Mouse (Mus musculus) 3T3-L1 (cell line): Measurements from ENCODE around the gene Lnp1.
A peak's percentile ranks its signal among the peaks of the same experiment; 100 is the strongest.
"Not testable (repeated sequence)": the region's sequence is repeated elsewhere in the genome, so short reads cannot be mapped to it uniquely, and the experiment has no call there.

Experiments
- DNase-seq: peaks from one replicate; pipeline ENCODE4 v3.0.0-alpha.2; 2015; ENCODE audit warnings: low read depth, low spot score

The Lnp1 gene

DNA sequence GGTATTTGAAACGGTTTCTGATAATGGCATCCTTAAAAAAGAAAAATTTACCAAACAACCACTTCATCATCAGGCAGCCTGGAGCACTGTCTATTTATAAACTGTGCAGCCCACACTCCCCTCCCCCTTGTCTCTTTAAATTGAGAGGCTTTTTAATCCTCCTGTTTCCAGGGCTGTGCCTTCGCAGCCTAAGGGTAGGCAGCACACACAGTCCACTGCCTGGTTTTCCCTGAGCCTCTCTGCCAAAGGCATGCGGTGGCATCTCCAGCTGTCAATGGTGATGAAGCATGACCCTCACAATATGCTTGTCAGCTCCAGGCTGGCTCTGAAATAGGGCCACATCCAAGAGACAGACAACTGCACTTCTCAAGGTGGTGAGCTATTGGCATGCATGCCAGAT is at the start of gene Lnp1:
Lnp1 (minus strand) TSS at position 39 of the 400 bp plus-strand sequence.
- DNase-seq, result no peak

DNA sequence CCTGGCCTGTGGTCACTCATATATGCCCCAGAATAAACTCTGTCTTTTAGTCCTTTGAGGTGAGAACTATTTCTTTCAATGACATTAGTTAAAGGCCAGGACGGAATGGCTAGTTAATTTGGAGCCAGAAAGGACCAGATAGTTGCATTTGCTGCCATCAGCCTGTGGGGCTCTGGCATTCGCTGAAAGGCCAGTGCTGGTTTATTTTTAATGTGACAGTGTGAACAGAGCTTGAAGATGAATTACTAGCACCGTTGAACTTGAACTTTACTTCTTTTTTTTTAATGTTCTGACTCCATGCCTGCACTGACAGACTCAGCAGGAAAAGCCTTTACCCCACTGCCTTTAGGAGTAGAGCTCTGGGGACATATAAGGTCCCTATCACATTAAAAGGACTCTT is 46.8 kb upstream of the Lnp1 start:
- DNase-seq, result no peak

DNA sequence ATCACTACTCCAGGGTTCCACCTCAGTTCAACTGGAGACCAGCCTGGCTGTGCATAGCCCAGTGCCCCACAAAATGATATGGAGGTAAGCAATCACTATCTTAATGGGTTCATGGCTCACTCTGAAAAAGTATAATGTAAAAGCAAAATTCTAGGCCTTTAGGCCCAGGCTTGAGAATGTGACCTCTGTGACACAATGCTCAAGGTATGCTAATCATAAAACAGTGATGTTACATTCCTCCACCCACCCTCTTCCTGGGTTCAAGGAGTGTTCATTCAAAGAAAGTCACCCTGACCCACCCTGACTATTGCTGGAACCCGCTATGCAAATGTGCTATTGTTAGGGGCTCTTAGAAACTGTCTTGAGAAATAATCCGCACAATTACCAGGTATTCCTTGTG is 30.4 kb upstream of the Lnp1 start:
- not testable (repeated sequence) for DNase-seq

DNA sequence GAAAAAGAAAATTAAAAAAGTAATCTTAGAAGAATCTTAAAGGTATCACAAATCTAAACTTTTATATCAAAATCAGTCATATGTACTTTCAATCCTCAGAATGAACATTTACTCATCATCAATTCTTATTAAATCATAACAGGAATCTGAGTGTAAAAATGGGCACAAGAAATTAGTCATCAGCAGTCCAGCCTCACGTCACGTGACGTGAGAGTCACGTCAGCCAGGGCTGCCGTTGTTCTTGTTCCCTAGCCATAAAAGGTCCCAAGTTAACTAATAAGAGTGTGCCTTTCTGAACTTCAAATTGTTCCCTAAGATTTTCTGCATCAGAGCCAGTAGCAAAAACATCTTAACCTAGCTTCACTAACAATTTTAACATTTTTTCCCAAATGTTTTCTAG is 21.2 kb upstream of the Lnp1 start:
- DNase-seq, result no peak

GRCm38 (mm10) chr16:56942341-56942740 is 14.5 kb upstream of the Lnp1 start:
- peak; percentile 10 for DNase-seq

- peak; percentile 89 for DNase-seq
Measured at GRCm38 (mm10) chr16:56920102-56920657, 7.7 kb downstream of the Lnp1 start.

DNA sequence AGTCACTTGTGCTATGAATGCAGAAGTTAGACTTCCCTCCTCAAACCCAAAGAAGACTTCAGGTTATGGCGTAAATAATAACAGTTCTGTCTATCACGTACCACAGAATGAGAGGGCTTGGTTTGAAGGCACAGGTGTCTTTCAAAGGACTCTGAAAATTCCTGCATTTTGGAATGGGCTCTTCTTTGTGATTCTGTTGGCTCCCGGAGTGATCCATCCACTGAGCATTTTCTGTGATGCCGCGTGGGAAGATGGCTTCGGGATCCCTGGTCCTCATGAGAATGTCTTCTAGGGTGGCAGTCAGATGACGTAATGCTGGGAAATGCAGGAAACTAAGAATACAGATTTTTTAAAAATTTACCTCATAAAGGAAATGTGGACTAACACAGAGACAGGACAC is 10.6 kb downstream of the Lnp1 start:
- DNase-seq, result no peak

GRCm38 (mm10) chr16:56908986-56909385 is 18.9 kb downstream of the Lnp1 start:
- DNase-seq, result no peak

DNA sequence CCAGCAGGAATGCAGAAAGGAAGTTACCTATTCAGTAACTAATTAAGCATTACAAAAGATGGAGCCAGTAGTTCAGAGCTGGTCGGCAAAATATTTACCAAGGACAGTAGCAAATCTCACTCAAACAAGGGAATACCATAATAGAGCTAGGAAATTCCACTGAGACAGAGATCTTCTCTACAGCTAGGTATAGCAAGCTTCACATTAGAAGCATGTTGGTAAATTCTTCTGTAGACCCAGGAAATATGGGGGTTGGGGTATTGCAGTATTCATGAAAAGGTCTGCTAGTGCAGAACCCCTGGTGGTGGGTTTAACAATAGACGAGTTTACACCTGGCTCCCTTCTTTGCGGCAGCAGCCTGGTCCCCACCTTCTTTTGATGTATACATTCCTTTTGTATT is 25.7 kb downstream of the Lnp1 start:
- DNase-seq, result not testable (repeated sequence)

DNA sequence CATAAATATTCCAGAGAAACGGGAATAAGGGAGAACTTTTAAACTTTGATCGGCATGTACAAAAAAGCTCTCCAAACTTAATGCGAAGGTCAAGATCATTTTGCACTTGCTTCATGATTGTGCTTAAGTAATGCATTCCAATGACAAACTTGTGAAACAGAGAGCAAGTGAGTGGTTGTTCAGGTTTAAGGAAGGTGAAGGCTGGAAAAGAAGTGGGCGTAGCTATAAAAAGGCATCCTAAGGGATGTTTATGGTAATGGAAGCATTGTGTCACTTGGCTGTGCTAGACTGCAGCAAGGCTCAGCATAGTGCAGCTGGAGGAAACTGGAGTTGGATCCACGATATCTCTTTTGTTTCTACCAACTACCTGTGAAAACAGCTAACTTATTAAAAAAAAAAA is 36.3 kb downstream of the Lnp1 start:
- DNase-seq, result no peak

- DNase-seq, result no peak
Measured at GRCm38 (mm10) chr16:56886616-56887116, 41.2 kb downstream of the Lnp1 start.

- DNase-seq, result peak; percentile 98
Measured at GRCm38 (mm10) chr16:56885824-56886615, 41.8 kb downstream of the Lnp1 start, which contains the start of gene Tmem45a. Tmem45a (minus strand) TSS chr16:56886166.

GRCm38 (mm10) chr16:56884811-56885210 is 43.0 kb downstream of the Lnp1 start:
- peak; percentile 42 for DNase-seq

- peak; percentile 96 for DNase-seq
Measured at GRCm38 (mm10) chr16:56873410-56873809, 54.5 kb downstream of the Lnp1 start.

DNA sequence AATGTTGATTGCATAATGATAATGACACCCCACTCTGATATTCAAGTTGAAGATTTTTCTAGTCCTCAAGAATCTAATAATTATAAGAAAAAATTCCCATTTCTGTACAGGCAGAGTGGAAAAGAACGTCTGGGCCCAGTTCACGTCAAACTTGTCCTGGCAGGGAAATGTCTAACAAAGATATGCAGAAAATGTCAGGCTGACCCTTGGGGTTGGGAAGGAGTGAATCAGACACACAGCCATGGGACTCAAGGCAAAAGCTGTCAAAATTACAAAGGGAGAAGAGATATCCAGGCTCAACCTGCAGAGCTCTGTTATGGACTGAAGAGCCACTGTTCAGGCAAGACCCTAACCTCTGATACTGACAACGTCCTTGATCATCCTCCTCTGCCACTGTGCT is 57.4 kb downstream of the Lnp1 start:
- peak; percentile 52 for DNase-seq

- DNase-seq, result no peak
Measured at GRCm38 (mm10) chr16:56868361-56868760, 59.5 kb downstream of the Lnp1 start.

GRCm38 (mm10) chr16:56867591-56867990 is 60.3 kb downstream of the Lnp1 start:
- DNase-seq, result no peak
